24 mouse cellular contexts compared by ENCODE assay signal in the genomic region with DNA sequence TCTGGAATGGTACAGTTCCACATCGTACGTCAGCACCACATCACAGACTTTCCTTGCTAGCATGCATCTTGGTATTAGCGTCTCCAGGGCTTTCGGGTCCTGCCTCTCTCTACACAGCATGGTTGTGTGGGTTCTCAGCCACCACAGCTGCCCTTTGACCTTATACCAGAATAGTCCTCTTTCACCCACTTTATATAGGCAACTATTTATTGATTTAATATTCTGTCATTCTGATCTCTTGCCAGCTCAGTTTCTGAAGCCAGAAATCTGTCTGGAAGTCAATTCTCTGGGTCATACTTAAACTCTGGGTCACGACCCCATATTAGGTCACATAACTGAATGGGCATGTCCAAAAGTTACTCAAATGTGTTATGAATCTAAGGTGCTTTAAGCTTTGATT.
"Had no signal": no experiment of that assay in that cellular context is flagged by ENCODE, and none has a peak within 500 bp of the region (broad histone marks: within the 10 kb centered on the region; RNA-seq: fewer than 3 reads in every experiment).

No protein-coding gene starts in this region.

- DNase-seq: gastrocnemius, adult 2 months; gastrocnemius, postnatal 10 days; gastrocnemius, postnatal 25 days; heart, adult 18-20 months; heart, postnatal 10 days; heart, postnatal 4 days; kidney, adult 18-20 months; kidney, adult 8-10 months; kidney, postnatal 10 days; kidney, postnatal 25 days; kidney, postnatal 4 days had no signal

- H3K9ac ChIP-seq: heart, embryonic 12.5 days; hindbrain, embryonic 12.5 days; hindbrain, embryonic 14.5 days; limb, embryonic 12.5 days had no signal

- H3K4me3 ChIP-seq: gastrocnemius, adult 2 months; heart, embryonic 10.5 days; heart, embryonic 12.5 days; hindbrain, embryonic 10.5 days; hindbrain, embryonic 12.5 days; layer of hippocampus, adult 2 months; left cerebral cortex, adult 2 months; limb, embryonic 10.5 days; limb, embryonic 12.5 days had no signal

- ATAC-seq: hindbrain, embryonic 16.5 days; inflammation-experienced regulatory T-cells, adult 6 months; intestine, postnatal 0 days had no signal

- H3K27ac ChIP-seq: gastrocnemius, adult 2 months; heart, embryonic 10.5 days; hindbrain, embryonic 10.5 days; hindbrain, embryonic 12.5 days; hindbrain, embryonic 14.5 days; layer of hippocampus, adult 2 months; left cerebral cortex, adult 2 months; limb, embryonic 10.5 days; limb, embryonic 12.5 days had no signal

- H3K4me2 ChIP-seq: heart, embryonic 12.5 days; hindbrain, embryonic 12.5 days; hindbrain, embryonic 14.5 days; limb, embryonic 12.5 days; liver, embryonic 11.5 days had no signal

- H3K9me3 ChIP-seq: heart, embryonic 10.5 days; hindbrain, embryonic 10.5 days; hindbrain, embryonic 12.5 days; limb, embryonic 10.5 days; limb, embryonic 12.5 days had no signal

- H3K27me3 ChIP-seq: heart, embryonic 12.5 days; limb, embryonic 12.5 days had no signal

- H3K4me1 ChIP-seq: heart, embryonic 10.5 days; heart, embryonic 12.5 days; limb, embryonic 10.5 days; limb, embryonic 12.5 days had no signal

- H3K36me3 ChIP-seq: heart, embryonic 10.5 days; heart, embryonic 12.5 days; hindbrain, embryonic 10.5 days; hindbrain, embryonic 12.5 days; limb, embryonic 10.5 days; limb, embryonic 12.5 days had no signal
